Mouse (Mus musculus) embryo, embryonic 10 days (tissue): Measurements from ENCODE around the gene Crim1.
A peak's percentile ranks its signal among the peaks of the same experiment; 100 is the strongest.

Experiments
- DNase-seq: peaks from one replicate; pipeline ENCODE4 v3.0.0-alpha.2; 2015; ENCODE audit warnings: low spot score

Crim1 gene

GRCm38 (mm10) chr17:78286021-78286420 lies 86.0 kb downstream of the Crim1 start:
- no peak for DNase-seq

- DNase-seq: no peak
These were observed 87.3 kb downstream of the Crim1 start for GRCm38 (mm10) chr17:78287391-78287790.

- DNase-seq: no peak
These were observed 90.3 kb downstream of the Crim1 start for GRCm38 (mm10) chr17:78290153-78290876.

- no peak for DNase-seq
These were observed 91.0 kb downstream of the Crim1 start for GRCm38 (mm10) chr17:78291030-78291429.

- no peak for DNase-seq
These were observed 92.3 kb downstream of the Crim1 start for GRCm38 (mm10) chr17:78292301-78292700.

GRCm38 (mm10) chr17:78292827-78293488 lies 92.9 kb downstream of the Crim1 start:
- DNase-seq: no peak

GRCm38 (mm10) chr17:78295979-78296378 lies 95.9 kb downstream of the Crim1 start:
- no peak for DNase-seq

GRCm38 (mm10) chr17:78298140-78298539 lies 98.1 kb downstream of the Crim1 start:
- peak; percentile 51 for DNase-seq

GRCm38 (mm10) chr17:78298967-78299540 lies 99.0 kb downstream of the Crim1 start:
- DNase-seq: peak; percentile 60

GRCm38 (mm10) chr17:78303053-78303452 lies 103.0 kb downstream of the Crim1 start:
- DNase-seq: no peak

GRCm38 (mm10) chr17:78304059-78304458 lies 104.0 kb downstream of the Crim1 start:
- DNase-seq: no peak

GRCm38 (mm10) chr17:78306434-78306833 lies 106.4 kb downstream of the Crim1 start:
- DNase-seq: no peak

- no peak for DNase-seq
These were observed 108.2 kb downstream of the Crim1 start for GRCm38 (mm10) chr17:78308221-78308620.

- DNase-seq: no peak
These were observed 113.0 kb downstream of the Crim1 start for GRCm38 (mm10) chr17:78313006-78313405.

- no peak for DNase-seq
These were observed 113.6 kb downstream of the Crim1 start for GRCm38 (mm10) chr17:78313612-78314011.

- no peak for DNase-seq
These were observed 115.6 kb downstream of the Crim1 start for GRCm38 (mm10) chr17:78315659-78316058.

GRCm38 (mm10) chr17:78317381-78317780 lies 117.3 kb downstream of the Crim1 start:
- DNase-seq: no peak

- DNase-seq: no peak
These were observed 118.8 kb downstream of the Crim1 start for GRCm38 (mm10) chr17:78318810-78319209.

- DNase-seq: no peak
These were observed 121.3 kb downstream of the Crim1 start for GRCm38 (mm10) chr17:78321216-78321835.

- peak; percentile 25 for DNase-seq
These were observed 122.6 kb downstream of the Crim1 start for GRCm38 (mm10) chr17:78322369-78323335.

GRCm38 (mm10) chr17:78325761-78326332 lies 125.8 kb downstream of the Crim1 start:
- DNase-seq: no peak
